Mouse (Mus musculus) left cerebral cortex, adult 2 months (tissue): ENCODE results near the gene Gck. TPM values are rescaled to one million over a fixed set of nuclear protein-coding genes. Genes with fewer than 3 reads are reported as not detected.
"Not testable (repeated sequence)": the region's sequence is repeated elsewhere in the genome, so short reads cannot be mapped to it uniquely, and the experiment has no call there.

ENCODE experiments used
- DNase-seq, 2 experiments: peaks; one replicate each; pipeline ENCODE4 v3.0.0; 2021 to 2022; ENCODE audit warnings: low spot score in 2 of 2, mixed read lengths in 1 of 2; ENCODE audit errors: extremely low spot score in 1 of 2
- H3K27ac ChIP-seq: fragments of 200-600 bp; 2 replicates; pipeline ENCODE4 v1.8.1; 2022
- H3K4me3 ChIP-seq: fragments of 200-600 bp; 2 replicates; pipeline ENCODE4 v1.8.1; 2022
- CTCF ChIP-seq: fragments of 200-600 bp; IDR thresholded peaks from 2 replicates; pipeline ENCODE4 v1.8.1; 2022; ENCODE audit warnings: antibody characterized with exemption, mild to moderate bottlenecking, moderate library complexity
- intact Hi-C: fragments of 180-260 bp; cut with DNase I; formaldehyde crosslinking; loops from one replicate; pipeline ENCODE4 v1.15.1; 2025
- total RNA-seq, 2 experiments: library from RNA; stranded (reverse); gene quantifications; 2 replicates each; pipeline ENCODE4 v1.2.3; 2021

Gene Gck
- total RNA-seq, 2 experiments from 2014 or later = 1.7 to 2.4 TPM

DNA sequence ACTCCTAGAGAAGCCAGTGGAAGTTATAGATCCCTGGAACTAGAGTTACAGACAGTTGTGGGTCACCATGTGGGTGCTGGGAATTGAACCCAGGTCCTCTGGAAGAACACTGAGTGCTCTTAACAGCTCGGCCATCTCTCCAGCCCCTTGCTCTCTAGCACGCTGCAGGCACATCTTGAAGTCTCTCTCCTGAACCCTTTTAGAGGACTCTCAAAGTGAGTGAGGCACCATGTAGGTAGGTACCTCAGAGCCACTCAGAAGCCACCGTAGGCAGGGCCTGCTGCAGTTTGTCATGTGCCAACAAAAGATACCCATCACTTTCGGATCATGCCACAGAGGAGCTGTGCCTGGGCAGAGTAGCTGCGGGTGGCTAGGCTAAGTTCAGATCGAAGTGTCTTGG, 45.0 kb downstream of the Gck start:
- DNase-seq = no peak
- Histone ChIP-seq H3K4me3 (no peak overlapping the region), H3K27ac (no peak overlapping the region)
- intact Hi-C loops = no loop called here
- no peak for TF ChIP-seq CTCF

DNA sequence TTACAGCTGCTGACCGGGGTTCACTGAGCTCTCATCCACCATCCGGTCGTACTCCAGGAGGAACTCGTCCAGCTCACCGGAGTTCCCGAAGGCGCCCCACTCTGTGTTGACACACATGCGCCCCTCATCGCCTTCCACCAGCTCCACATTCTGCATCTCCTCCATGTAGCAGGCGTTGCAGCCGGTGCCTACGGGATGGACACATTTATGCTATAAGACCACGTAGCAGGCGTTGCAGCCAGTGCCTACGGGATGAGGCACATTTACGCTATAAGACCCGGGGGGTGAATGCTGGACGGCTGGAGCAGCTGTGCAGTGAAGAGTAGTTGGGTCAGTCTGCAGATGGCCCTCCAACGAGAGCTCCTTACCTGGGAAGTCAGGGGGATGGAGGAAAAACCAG, 45.5 kb downstream of the Gck start:
- Histone ChIP-seq H3K27ac (no peak overlapping the region; the same call in 1 of the 2 replicates), H3K4me3 (no peak overlapping the region)
- DNase-seq = no peak
- no peak for TF ChIP-seq CTCF
- intact Hi-C loops = no loop called here

DNA sequence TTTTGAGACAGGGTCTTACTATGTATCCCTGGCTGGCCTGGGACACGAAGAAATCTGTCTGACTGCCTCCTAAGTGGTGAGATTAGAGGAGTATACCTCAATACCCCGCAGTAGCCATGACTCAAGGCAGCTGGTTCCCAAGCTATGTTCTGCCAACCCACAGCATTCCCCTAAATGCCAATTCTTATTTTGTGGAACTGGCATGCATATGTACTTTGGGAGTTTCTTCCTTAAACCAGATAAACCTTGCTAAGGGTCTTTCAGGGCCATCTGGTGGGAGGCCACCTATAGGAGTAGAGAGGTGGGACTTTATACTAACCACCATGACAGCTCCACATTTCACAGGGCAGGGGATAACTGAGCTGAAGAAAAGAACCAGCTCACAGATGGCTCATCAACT, 46.0 kb downstream of the Gck start:
- H3K27ac ChIP-seq = no peak overlapping the region; the same call in none of the 2 replicates
- intact Hi-C loops = no loop called here
- DNase-seq = peak in 1 of 2 experiments; percentile 33
- H3K4me3 ChIP-seq = no peak overlapping the region
- TF ChIP-seq CTCF = no peak

DNA sequence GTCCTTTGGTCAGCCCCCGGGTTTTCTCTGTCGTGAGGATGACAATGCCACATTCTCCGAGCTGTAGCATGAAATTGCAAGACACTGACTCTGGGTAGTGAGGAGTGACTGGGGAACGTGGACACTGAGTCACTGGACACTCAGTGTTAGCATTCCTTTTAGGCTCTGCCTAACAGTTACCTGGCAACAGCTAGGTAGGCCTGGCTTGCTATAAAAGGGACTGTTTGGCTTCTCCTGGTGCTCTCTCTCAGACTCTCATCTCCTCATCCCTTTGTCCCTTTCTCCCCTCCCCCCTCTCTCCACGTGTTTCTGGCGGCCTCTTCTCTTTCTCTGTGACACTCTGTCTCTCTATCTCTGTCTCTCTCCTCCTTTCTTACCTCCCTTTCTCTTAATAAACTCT, 47.5 kb downstream of the Gck start:
- DNase-seq = no peak
- peak overlapping the region; percentile 73 for H3K27ac ChIP-seq
- intact Hi-C loops = no loop called here
- H3K4me3 ChIP-seq = peak overlapping the region; percentile 33
- TF ChIP-seq CTCF = no peak

DNA sequence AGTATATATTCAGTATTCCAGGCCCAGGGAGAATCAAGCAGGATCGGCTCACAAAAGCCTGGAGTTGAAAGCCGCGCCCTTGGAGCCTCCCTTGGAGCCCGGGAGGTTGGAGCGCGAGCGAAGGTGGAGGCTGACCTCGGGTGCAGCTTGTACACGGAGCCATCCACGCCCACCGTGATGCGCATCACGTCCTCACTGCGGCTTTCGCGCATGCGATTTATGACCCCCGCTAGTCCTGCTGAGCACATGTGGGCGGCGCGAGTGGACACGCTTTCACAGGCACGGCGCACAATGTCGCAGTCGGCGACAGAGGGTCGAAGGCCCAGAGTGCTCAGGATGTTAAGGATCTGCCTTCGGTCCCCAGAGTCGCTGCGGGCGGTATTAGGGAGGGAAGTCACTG, 47.9 kb downstream of the Gck start:
- no peak for TF ChIP-seq CTCF
- intact Hi-C loops = no loop called here
- peak overlapping the region; percentile 33 for H3K4me3 ChIP-seq
- H3K27ac ChIP-seq = peak overlapping the region; percentile 73
- peak; percentile 50 to 71 for DNase-seq

DNA sequence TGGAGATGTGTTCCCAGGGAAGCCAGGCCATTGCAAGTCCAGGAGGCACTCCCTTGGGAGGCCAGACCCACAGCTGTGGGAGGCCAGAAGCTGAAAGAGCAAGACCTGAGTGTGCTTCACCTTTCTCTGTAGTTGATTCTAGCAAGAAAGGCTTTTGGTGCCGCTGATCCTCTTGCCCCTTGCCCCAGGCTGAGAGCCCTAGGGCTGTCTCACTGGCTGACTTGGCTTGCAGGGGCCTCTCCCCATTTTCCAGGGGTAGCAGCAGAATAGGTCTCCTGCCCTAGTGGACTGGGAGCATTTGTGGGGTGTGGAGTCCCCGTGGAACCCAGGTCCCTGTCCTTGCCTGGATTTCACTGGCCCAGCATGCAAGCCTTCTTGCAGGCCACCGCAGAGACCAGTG, 48.6 kb downstream of the Gck start:
- Histone ChIP-seq H3K4me3 (peak overlapping the region; percentile 33; the same call in 1 of the 2 replicates), H3K27ac (peak overlapping the region; percentile 73)
- intact Hi-C loops = no loop called here
- no peak for DNase-seq
- no peak for TF ChIP-seq CTCF

DNA sequence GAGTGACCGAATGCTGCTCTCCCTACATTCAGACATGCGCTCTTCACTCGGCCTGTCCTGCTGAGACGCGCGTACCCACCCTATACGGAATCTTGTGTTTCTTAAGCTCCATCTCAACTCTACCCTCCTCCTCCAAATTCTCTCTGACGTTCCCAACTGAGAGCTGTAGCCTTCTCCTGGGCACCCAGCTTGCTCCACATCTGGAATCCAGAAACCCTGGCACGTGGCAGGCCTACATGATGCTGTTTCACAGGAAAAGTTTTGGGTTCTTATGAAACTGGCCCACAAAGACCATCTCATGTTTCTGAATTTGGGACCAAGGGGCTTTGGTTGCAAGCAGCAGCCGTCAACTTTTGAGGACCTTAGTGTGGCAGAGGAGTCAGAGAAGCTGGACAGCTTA, 50.6 kb downstream of the Gck start:
- TF ChIP-seq CTCF = no peak
- no peak overlapping the region for H3K4me3 ChIP-seq

DNA sequence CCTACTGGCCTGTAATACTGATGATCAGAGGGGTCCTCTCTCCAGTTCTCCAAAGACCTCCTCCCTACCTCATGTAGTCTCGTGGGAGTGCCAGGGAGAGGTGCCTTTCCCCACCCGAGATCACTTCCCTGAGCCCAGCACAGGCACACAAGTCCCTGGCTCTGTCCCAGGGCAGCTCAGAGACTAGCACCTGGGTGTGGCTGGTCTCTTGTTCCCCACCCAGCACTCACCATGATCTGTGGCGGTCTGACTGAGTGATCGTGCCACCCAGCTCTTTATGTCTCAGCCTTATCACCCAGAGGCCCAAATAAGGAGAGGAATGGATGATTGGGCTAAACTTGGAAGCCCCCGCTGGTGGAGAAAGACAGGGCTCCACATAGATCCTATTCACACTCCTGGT, 51.4 kb downstream of the Gck start, which contains the start of gene Myl7:
Gene Myl7, minus strand, starts transcription at position 252 of the 400 bp plus-strand sequence.
- no peak for DNase-seq
- intact Hi-C loops = no loop called here
- Histone ChIP-seq H3K27ac (no peak within 1 kb of the TSS), H3K4me3 (no peak within 1 kb of the TSS)
- TF ChIP-seq CTCF = no peak

More for the DNA sequence above, 50.6 kb downstream of the Gck start:
- no peak for DNase-seq
- intact Hi-C loops = no loop called here
- H3K27ac ChIP-seq = no peak overlapping the region

DNA sequence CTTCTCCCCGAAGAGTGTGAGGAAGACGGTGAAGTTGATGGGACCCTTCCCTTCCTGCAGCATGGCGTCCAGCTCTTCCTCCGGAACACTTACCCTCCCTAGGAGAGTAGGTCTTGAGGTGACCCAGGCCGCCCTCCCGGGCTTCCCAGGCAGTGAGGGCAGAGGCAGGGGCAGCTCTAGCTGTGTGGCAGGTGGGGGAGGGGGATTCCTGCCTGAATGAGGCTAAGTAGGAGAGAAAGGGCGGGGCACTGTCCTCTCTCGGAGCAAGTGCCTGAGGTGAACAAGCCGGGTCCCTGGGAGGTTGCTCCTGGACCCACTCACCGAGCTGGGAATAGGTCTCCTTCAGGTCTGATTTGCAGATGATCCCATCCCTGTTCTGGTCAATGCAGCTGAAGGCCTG, 52.0 kb downstream of the Gck start:
- intact Hi-C loops = no loop called here
- Histone ChIP-seq H3K4me3 (no peak overlapping the region), H3K27ac (no peak overlapping the region)
- no peak for TF ChIP-seq CTCF
- no peak for DNase-seq

DNA sequence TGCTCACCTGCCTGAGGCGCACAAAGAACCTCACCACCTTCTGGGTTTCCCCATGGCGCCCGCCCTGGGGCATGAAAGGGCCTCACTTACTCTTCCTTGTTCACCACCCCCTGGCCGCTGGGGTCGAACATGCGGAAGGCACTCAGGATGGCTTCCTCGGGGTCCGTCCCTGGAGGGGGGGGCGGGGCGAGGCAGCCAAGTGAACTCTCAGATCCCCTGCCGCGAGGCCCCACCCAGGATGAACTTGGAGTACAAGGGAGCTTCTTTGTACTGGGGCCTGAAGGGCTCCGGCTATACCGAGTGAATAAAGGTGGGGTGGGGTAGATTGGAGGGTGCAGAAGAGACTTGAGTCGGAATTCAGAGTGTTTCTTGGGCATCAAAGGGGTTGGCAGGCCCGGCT, 52.7 kb downstream of the Gck start:
- intact Hi-C loops = no loop called here
- H3K27ac ChIP-seq = no peak overlapping the region
- H3K4me3 ChIP-seq = no peak overlapping the region
- no peak for TF ChIP-seq CTCF
- DNase-seq = no peak

DNA sequence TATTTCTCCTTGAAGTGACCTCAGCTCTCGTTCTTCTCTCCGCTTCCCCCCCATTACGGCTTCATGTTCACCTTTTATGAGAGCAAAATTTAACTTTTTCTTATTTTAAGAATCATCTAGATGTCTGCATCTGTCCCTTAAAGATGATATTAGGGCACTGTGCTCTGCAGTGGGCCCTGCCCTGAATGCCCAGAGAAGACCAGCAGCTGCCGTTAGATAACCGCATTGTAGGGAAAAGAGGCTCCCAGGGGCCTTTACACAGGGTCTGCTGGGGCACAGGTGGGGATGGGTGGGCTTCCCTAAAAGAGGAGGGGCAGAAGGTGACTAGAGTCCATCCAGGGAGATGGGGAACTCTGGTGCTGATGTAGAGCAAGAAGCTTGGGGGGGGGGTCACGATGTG, 56.1 kb downstream of the Gck start:
- Histone ChIP-seq H3K27ac (no peak overlapping the region), H3K4me3 (no peak overlapping the region)
- no peak for DNase-seq
- no peak for TF ChIP-seq CTCF
- intact Hi-C loops = no loop called here

DNA sequence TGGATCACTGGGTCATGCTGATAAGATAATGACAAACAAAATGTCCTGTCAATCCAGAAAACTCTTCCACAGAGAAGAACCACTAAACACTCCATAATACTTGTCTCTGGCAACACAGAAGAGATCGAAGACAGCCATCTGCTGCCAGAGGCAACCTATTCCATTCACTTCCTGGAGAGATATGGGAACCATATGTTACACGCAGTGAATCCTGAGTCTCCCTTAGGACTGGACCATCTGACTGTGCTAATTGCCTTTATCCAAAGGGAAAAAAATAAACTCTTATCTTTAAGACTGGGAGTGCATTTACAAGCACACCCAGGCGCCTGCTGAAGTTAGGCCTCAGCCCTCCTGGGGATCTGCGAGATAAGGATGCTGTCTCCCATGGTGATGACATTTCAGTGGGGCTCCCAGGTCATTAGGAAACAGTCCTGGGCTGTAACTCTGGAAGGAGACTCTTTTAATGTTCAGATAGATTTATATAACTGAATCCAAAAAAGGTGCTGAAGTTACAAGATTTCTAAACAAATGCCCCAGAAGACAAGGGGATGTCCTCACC, 57.0 kb downstream of the Gck start:
- no peak for TF ChIP-seq CTCF
- H3K4me3 ChIP-seq = no peak overlapping the region
- no peak for DNase-seq
- no peak overlapping the region for H3K27ac ChIP-seq
- intact Hi-C loops = no loop called here

DNA sequence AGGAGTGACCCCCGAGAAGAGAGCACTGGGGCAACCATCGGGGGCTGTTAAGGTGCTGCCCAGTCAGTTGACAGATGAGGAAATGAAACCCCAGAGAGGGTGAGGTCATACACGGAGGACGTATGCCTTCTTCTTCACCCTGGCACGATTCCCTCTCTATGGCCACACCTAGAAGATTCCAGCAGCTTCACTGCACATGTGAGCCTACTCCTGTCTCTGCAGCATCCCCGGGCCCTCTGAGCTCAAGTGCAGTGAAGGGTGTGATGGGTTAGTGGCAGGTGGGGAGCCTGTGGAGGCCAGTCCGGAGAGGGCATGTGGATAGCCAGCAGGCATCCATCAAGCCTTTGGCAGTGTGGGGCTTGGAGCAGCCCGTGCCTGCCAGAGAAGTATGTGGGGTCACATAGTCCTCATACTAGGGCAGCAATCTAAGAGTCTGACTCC, 57.7 kb downstream of the Gck start:
- no peak overlapping the region for H3K27ac ChIP-seq
- H3K4me3 ChIP-seq = no peak overlapping the region
- intact Hi-C loops = no loop called here
- no peak for TF ChIP-seq CTCF
- no peak for DNase-seq

DNA sequence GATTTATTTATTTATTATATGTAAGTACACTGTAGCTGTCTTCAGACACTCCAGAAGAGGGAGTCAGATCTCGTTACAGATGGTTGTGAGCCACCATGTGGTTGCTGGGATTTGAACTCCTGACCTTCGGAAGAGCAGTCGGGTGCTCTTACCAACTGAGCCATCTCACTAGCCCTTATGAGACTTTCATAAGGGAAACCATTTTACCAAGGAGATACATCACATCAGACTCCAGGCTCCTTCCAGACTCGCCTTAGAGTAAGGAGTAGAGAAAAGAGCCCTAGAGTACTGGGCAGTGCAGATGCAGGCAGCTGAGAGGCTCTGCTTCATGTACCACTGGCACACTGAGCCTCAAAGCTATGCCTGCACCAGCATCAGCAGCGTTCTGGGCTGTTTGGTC, 61.3 kb downstream of the Gck start:
- not testable (repeated sequence) for DNase-seq, H3K4me3 ChIP-seq, H3K27ac ChIP-seq
- intact Hi-C loops = loop anchor here (10.0 kb wide), 1 partner anchor 404 kb away; no protein-coding TSS in a partner anchor
